Mouse (Mus musculus) limb, embryonic 13.5 days (tissue): ENCODE measurements around the gene Gm49425. TPM values are rescaled to one million over a fixed set of nuclear protein-coding genes. Genes with fewer than 3 reads are reported as not detected.

Experiments used
- ATAC-seq: fragments of 200-750 bp; cut with Nextera tagmentation; 2 replicates; pipeline ENCODE4 v1.8.0; 2017; ENCODE audit warnings: low read depth, moderate number of reproducible peaks, moderate TSS enrichment; ENCODE audit not compliant: low FRiP score
- H3K27ac ChIP-seq: fragments of 300-500 bp; sonication (generic); 2 replicates; pipeline ENCODE4 v1.5.1; 2015; ENCODE audit warnings: inconsistent platforms, mild to moderate bottlenecking, moderate library complexity
- H3K27me3 ChIP-seq: fragments of 300-500 bp; sonication (generic); 2 replicates; pipeline ENCODE4 v1.6.1; 2015; ENCODE audit warnings: mild to moderate bottlenecking, inconsistent platforms
- H3K36me3 ChIP-seq: fragments of 300-500 bp; sonication (generic); 2 replicates; pipeline ENCODE4 v1.6.1; 2015; ENCODE audit warnings: inconsistent platforms, mild to moderate bottlenecking, moderate library complexity
- H3K4me1 ChIP-seq: fragments of 300-500 bp; sonication (generic); 2 replicates; pipeline ENCODE4 v1.6.1; 2015; ENCODE audit warnings: inconsistent platforms
- H3K4me2 ChIP-seq: fragments of 300-500 bp; sonication (generic); replicated peaks from 2 replicates; pipeline ENCODE4 v1.6.1; 2015; ENCODE audit warnings: inconsistent platforms, mild to moderate bottlenecking, moderate library complexity
- H3K4me3 ChIP-seq: fragments of 300-500 bp; sonication (generic); 2 replicates; pipeline ENCODE4 v1.5.1; 2015; ENCODE audit warnings: moderate library complexity, mild to moderate bottlenecking, inconsistent platforms
- H3K9ac ChIP-seq: fragments of 300-500 bp; sonication (generic); 2 replicates; pipeline ENCODE4 v1.6.1; 2015; ENCODE audit warnings: mild to moderate bottlenecking, inconsistent platforms
- H3K9me3 ChIP-seq: fragments of 300-500 bp; sonication (generic); 2 replicates; pipeline ENCODE4 v1.6.1; 2016; ENCODE audit warnings: inconsistent platforms
- WGBS: fragments of 180-500 bp; shearing (Covaris S2); methylation state at CpG from one replicate; pipeline ENCODE4 v1.1.7; 2015; 5-methylcytosine and 5-hydroxymethylcytosine counted together
- microRNA-seq: library from miRNA; unstranded; fragments of <30 nt; microRNA quantifications from one replicate; pipeline ENCODE4, GENCODE M21; 2016
- polyA plus RNA-seq: library from polyadenylated mRNA; unstranded; fragments of >200 nt; fragmentation: Nextera tagmentation; extraction: Ambion mirVana; gene quantifications from 2 replicates; pipeline ENCODE4 v1.2.1, GENCODE M21; 2015

Gene Gm49425
- polyA plus RNA-seq, 1 experiment from 2014 or later: not detected

- Histone ChIP-seq H3K4me2 (no peak overlapping the region), H3K27me3 (peaks cover 28% of the 10 kb centered on the region), H3K9ac (no peak overlapping the region), H3K4me3 (no peak overlapping the region), H3K27ac (no peak overlapping the region), H3K9me3 (no peaks in the 10 kb centered on the region), H3K36me3 (no peaks in the 10 kb centered on the region), H3K4me1 (peaks cover 20% of the 10 kb centered on the region)
- 100% methylated on average over 1 of the region's 1 CpGs for WGBS
- ATAC-seq: no peak
These were observed 33.4 kb downstream of the Gm49425 start for GRCm38 (mm10) chr15:101483646-101484045.

GRCm38 (mm10) chr15:101482056-101482455, 35.0 kb downstream of the Gm49425 start:
- no peak overlapping the region for H3K9ac ChIP-seq
- no peaks in the 10 kb centered on the region for H3K9me3 ChIP-seq
- no peak overlapping the region for H3K4me3 ChIP-seq
- H3K36me3 ChIP-seq: no peaks in the 10 kb centered on the region
- H3K27ac ChIP-seq: no peak overlapping the region
- WGBS: 44% methylated on average over 4 of the region's 4 CpGs
- H3K4me1 ChIP-seq: peaks cover 20% of the 10 kb centered on the region
- ATAC-seq: no peak
- H3K27me3 ChIP-seq: peaks cover 39% of the 10 kb centered on the region
- no peak overlapping the region for H3K4me2 ChIP-seq

GRCm38 (mm10) chr15:101479666-101480060, 37.4 kb downstream of the Gm49425 start:
- WGBS: 43% methylated on average over 11 of the region's 11 CpGs
- no peak for ATAC-seq
- H3K9me3 ChIP-seq: no peaks in the 10 kb centered on the region
- H3K9ac ChIP-seq: no peak overlapping the region
- H3K4me3 ChIP-seq: peak overlapping the region; percentile 33
- peaks cover 10% of the 10 kb centered on the region for H3K4me1 ChIP-seq
- peak overlapping the region; percentile 60 for H3K4me2 ChIP-seq
- no peak overlapping the region for H3K27ac ChIP-seq
- no peaks in the 10 kb centered on the region for H3K36me3 ChIP-seq
- peaks cover 39% of the 10 kb centered on the region for H3K27me3 ChIP-seq

- peak overlapping the region; percentile 60 for H3K4me2 ChIP-seq
- H3K9me3 ChIP-seq: no peaks in the 10 kb centered on the region
- 7% methylated on average over 31 of the region's 31 CpGs for WGBS
- peaks cover 10% of the 10 kb centered on the region for H3K4me1 ChIP-seq
- no peaks in the 10 kb centered on the region for H3K36me3 ChIP-seq
- H3K9ac ChIP-seq: peak overlapping the region; percentile 40; the same call in 1 of the 2 replicates
- ATAC-seq: no peak
- no peak overlapping the region for H3K27ac ChIP-seq
- peaks cover 39% of the 10 kb centered on the region for H3K27me3 ChIP-seq
- peak overlapping the region; percentile 33 for H3K4me3 ChIP-seq
These were observed 37.9 kb downstream of the Gm49425 start for GRCm38 (mm10) chr15:101479007-101479665.

- H3K36me3 ChIP-seq: no peaks in the 10 kb centered on the region
- H3K4me3 ChIP-seq: no peak within 1 kb of the TSS
- peaks cover 7% of the 10 kb centered on the region for H3K27me3 ChIP-seq
- no peaks in the 10 kb centered on the region for H3K4me1 ChIP-seq
- H3K4me2 ChIP-seq: no peak within 1 kb of the TSS
- H3K9me3 ChIP-seq: no peaks in the 10 kb centered on the region
- no peak within 1 kb of the TSS for H3K27ac ChIP-seq
- no peak for ATAC-seq
- WGBS: 20% methylated on average over 10 of the region's 10 CpGs
- H3K9ac ChIP-seq: no peak within 1 kb of the TSS
These were observed 44.0 kb downstream of the Gm49425 start, which contains the start of gene Krt86 for GRCm38 (mm10) chr15:101472952-101473528. Krt86 (plus strand) TSS chr15:101473478.

GRCm38 (mm10) chr15:101469093-101469492, 48.0 kb downstream of the Gm49425 start:
- WGBS: 83% methylated on average over 4 of the region's 4 CpGs
- H3K4me3 ChIP-seq: no peak overlapping the region
- no peaks in the 10 kb centered on the region for H3K27me3 ChIP-seq
- no peak overlapping the region for H3K9ac ChIP-seq
- H3K4me2 ChIP-seq: no peak overlapping the region
- no peaks in the 10 kb centered on the region for H3K9me3 ChIP-seq
- no peak overlapping the region for H3K27ac ChIP-seq
- H3K36me3 ChIP-seq: no peaks in the 10 kb centered on the region
- ATAC-seq: no peak
- H3K4me1 ChIP-seq: no peaks in the 10 kb centered on the region

Small RNAs within 50 kb of the gene (microRNA-seq; reads per million reads assigned to microRNA genes)
- gene Gm44393: not detected

Other genes with a start within 250 kb of the Gm49425 start
- gene Atg101, start 233.0 kb downstream of the Gm49425 start, polyA plus RNA-seq: 64.1 and 70.4 TPM in 2 replicates
- 1.5 and 1.9 TPM in 2 replicates for gene 6030408B16Rik, start 224.0 kb downstream of the Gm49425 start, polyA plus RNA-seq
- 0.75 and 1.0 TPM in 2 replicates for gene Krt80, start 147.1 kb downstream of the Gm49425 start, polyA plus RNA-seq
- gene Krt7, start 106.2 kb downstream of the Gm49425 start, polyA plus RNA-seq: 23.2 and 24.4 TPM in 2 replicates
- gene Krt87, start 78.5 kb downstream of the Gm49425 start, polyA plus RNA-seq: 1.3 and 1.7 TPM in 2 replicates
- not detected in 2 replicates for gene Krt88, start 69.5 kb downstream of the Gm49425 start, polyA plus RNA-seq
- not detected in 2 replicates for gene Krt81, start 53.5 kb downstream of the Gm49425 start, polyA plus RNA-seq
- not detected in 2 replicates for gene Krt86, start 43.8 kb downstream of the Gm49425 start, polyA plus RNA-seq
- not detected in 2 replicates for gene Krt83, start 25.7 kb downstream of the Gm49425 start, polyA plus RNA-seq
- gene Krt84, start 15.6 kb upstream of the Gm49425 start, polyA plus RNA-seq: 0.09 and 0.13 TPM in 2 replicates
- gene Krt82, start 33.4 kb upstream of the Gm49425 start, polyA plus RNA-seq: not detected in 2 replicates
- 0.08 TPM in 1 of 2 replicates, not detected in the other for gene Krt90, start 45.7 kb upstream of the Gm49425 start, polyA plus RNA-seq
- 0.31 and 0.52 TPM in 2 replicates for gene Krt75, start 56.6 kb upstream of the Gm49425 start, polyA plus RNA-seq
- gene Gm5414, start 110.9 kb upstream of the Gm49425 start, polyA plus RNA-seq: not detected in 2 replicates
- gene Gm5478, start 130.1 kb upstream of the Gm49425 start, polyA plus RNA-seq: not detected in 2 replicates
- gene Krt6b, start 163.0 kb upstream of the Gm49425 start, polyA plus RNA-seq: not detected in 2 replicates
- 1.1 and 1.7 TPM in 2 replicates for gene Krt6a, start 177.0 kb upstream of the Gm49425 start, polyA plus RNA-seq
- gene Krt5, start 195.6 kb upstream of the Gm49425 start, polyA plus RNA-seq: 199 and 235 TPM in 2 replicates
- not detected in 2 replicates for gene Krt71, start 225.8 kb upstream of the Gm49425 start, polyA plus RNA-seq